11 mouse cellular contexts compared by ENCODE assay signal in the genomic region with DNA sequence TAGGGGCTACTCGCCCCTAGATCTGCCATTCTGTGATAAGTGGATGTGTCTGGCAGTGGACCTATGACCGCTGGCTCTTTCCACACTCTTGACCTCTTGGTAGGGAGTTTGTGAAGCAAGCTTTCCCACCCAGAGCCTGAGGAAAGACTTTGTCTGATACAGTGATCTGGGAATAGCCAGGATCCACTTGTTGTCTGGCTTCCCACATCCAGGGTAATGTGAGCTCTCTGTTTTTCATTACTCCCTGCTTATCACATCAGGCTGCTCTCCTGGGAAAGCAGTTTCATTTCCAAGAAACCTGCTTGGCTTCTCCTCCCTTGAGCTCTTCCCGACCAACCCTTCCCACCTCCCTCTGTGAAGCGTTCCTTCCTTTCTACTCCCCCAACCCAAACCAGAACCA. TPM values are rescaled to one million over a fixed set of nuclear protein-coding genes. Genes with fewer than 3 reads are reported as not detected.
DNase-seq lines count a peak whose midpoint lies in the region; ATAC-seq and TF ChIP-seq lines count a peak whose summit lies in the region.
"Had no signal": no experiment of that assay in that cellular context is flagged by ENCODE, and none has a peak within 500 bp of the region (broad histone marks: within the 10 kb centered on the region; RNA-seq: fewer than 3 reads in every experiment).

No protein-coding gene starts in this region.

- no peak for TF ChIP-seq CTCF in hindbrain, postnatal 0 days (IDR thresholded peaks at IDR 0.05; ENCODE audit: low read depth)
- TF ChIP-seq CTCF in cerebellum, adult 2 months (IDR thresholded peaks at IDR 0.05; ENCODE audit: borderline replicate concordance, insufficient read depth, low read depth, low read length) = no peak

- no peak overlapping the region for H3K4me3 ChIP-seq in hindbrain, postnatal 0 days (ENCODE audit: low read length)
- H3K4me3 ChIP-seq in hindbrain, embryonic 10.5 days = no peak overlapping the region
- H3K4me3 ChIP-seq in cerebellum, adult 2 months (replicated peaks; ENCODE audit: insufficient read depth, low read depth, low read length) = no peak overlapping the region
- H3K4me3 ChIP-seq: liver, embryonic 12.5 days had no signal

- no peaks in the 10 kb centered on the region for H3K27me3 ChIP-seq in hindbrain, postnatal 0 days (ENCODE audit: insufficient read depth, low read length)
- no peaks in the 10 kb centered on the region for H3K27me3 ChIP-seq in hindbrain, embryonic 10.5 days (ENCODE audit: insufficient read depth, poor library complexity, severe bottlenecking)
- H3K27me3 ChIP-seq in cerebellum, adult 2 months (ENCODE audit: control insufficient read depth, insufficient read depth, low read length) = no peaks in the 10 kb centered on the region; the same call in 1 of the 2 replicates
- H3K27me3 ChIP-seq: liver, embryonic 12.5 days had no signal

- H3K27ac ChIP-seq in hindbrain, postnatal 0 days = peak overlapping the region; percentile 43
- H3K27ac ChIP-seq in hindbrain, embryonic 10.5 days = no peak overlapping the region
- no peak overlapping the region for H3K27ac ChIP-seq in cerebellum, adult 2 months (ENCODE audit: insufficient read depth, low read length)
- H3K27ac ChIP-seq: liver, embryonic 12.5 days had no signal

- peak; percentile 30 for DNase-seq in adrenal gland, adult 2 months
- DNase-seq in adrenal gland, postnatal 4 days (ENCODE audit: low spot score in 2 of 2) = no peak
- no peak for DNase-seq in hindbrain, postnatal 0 days (ENCODE audit: low spot score)
- no peak for DNase-seq in hindbrain, embryonic 10.5 days (ENCODE audit: low spot score)
- DNase-seq in urinary bladder, postnatal 14 days (ENCODE audit: low spot score) = peak; percentile 9
- no peak for DNase-seq in urinary bladder, adult 18-20 months (ENCODE audit: low spot score in 2 of 2)
- DNase-seq in cerebellum, adult 2 months = no peak
- DNase-seq in cerebellum, postnatal 36 days = no peak
- DNase-seq: kidney, adult 9 months had no signal

- no peak overlapping the region for H3K9ac ChIP-seq in hindbrain, postnatal 0 days (replicated peaks; ENCODE audit: low read length)
- H3K9ac ChIP-seq: liver, embryonic 12.5 days had no signal

- no peak for TF ChIP-seq POLR2A in cerebellum, adult 2 months (IDR thresholded peaks at IDR 0.05; ENCODE audit: borderline replicate concordance, insufficient read depth, low read length)

- WGBS in hindbrain, postnatal 0 days = 56% methylated on average over 4 of the region's 4 CpGs
- WGBS in hindbrain, embryonic 10.5 days = 68% methylated on average over 4 of the region's 4 CpGs
- 51% methylated on average over 4 of the region's 4 CpGs for WGBS in cerebellum, adult 2 months

- no peak for ATAC-seq in hindbrain, postnatal 0 days
- ATAC-seq: forebrain, embryonic 14.5 days; liver, embryonic 12.5 days had no signal

- H3K36me3 ChIP-seq in hindbrain, postnatal 0 days (ENCODE audit: insufficient read depth, low read length) = no peaks in the 10 kb centered on the region
- no peaks in the 10 kb centered on the region for H3K36me3 ChIP-seq in hindbrain, embryonic 10.5 days
- H3K36me3 ChIP-seq: liver, embryonic 12.5 days had no signal

- H3K4me2 ChIP-seq in hindbrain, postnatal 0 days (ENCODE audit: low read depth, low read length) = no peak overlapping the region
- H3K4me2 ChIP-seq: liver, embryonic 12.5 days had no signal

- no peaks in the 10 kb centered on the region for H3K9me3 ChIP-seq in hindbrain, postnatal 0 days (ENCODE audit: low read length)
- no peaks in the 10 kb centered on the region for H3K9me3 ChIP-seq in hindbrain, embryonic 10.5 days
- H3K9me3 ChIP-seq: liver, embryonic 12.5 days had no signal

- peaks cover 5% of the 10 kb centered on the region; the same call in 1 of the 2 replicates for H3K4me1 ChIP-seq in hindbrain, postnatal 0 days (ENCODE audit: insufficient read depth, low read length)
- no peaks in the 10 kb centered on the region for H3K4me1 ChIP-seq in hindbrain, embryonic 10.5 days (replicated peaks)
- no peaks in the 10 kb centered on the region for H3K4me1 ChIP-seq in cerebellum, adult 2 months (ENCODE audit: control insufficient read depth, insufficient read depth, low read length)
- H3K4me1 ChIP-seq: liver, embryonic 12.5 days had no signal

RNA-seq across cellular contexts. Expression of a gene that starts 44.5 kb away (rescaled TPM):
- total RNA-seq in adrenal gland, adult 2 months (2021) = 1 to 10 TPM; 3.0 to 5.5 TPM
- polyA plus RNA-seq in adrenal gland, adult 2 months (2012; rRNA removed) = 1.5 and 3.7 TPM in 2 replicates
- total RNA-seq in adrenal gland, postnatal 4 days (2021) = 1 to 10 TPM; 3.9 to 4.9 TPM
- total RNA-seq in hindbrain, postnatal 0 days (2014; rRNA removed) = 5.6 and 13.5 TPM in 2 replicates
- 22.2 and 22.9 TPM in 2 replicates for polyA plus RNA-seq in hindbrain, postnatal 0 days (2015; fragmentation: Nextera tagmentation; extraction: Ambion mirVana)
- polyA plus RNA-seq in hindbrain, embryonic 10.5 days (2016; fragmentation: Nextera tagmentation; extraction: Ambion mirVana) = 15.6 and 19.0 TPM in 2 replicates
- 4.9 and 5.0 TPM in 2 replicates for polyA plus RNA-seq in cerebellum, adult 2 months (2012; rRNA removed)

Comparison
In these comparisons a context has a peak if more than half of its experiments do, and no peak if none do; other contexts are left out.
1. DNase-seq: peak in adrenal gland, adult 2 months (single experiment) and urinary bladder, postnatal 14 days (single experiment); none in adrenal gland, postnatal 4 days (0 of 2), hindbrain, postnatal 0 days (single experiment), hindbrain, embryonic 10.5 days (single experiment), urinary bladder, adult 18-20 months (0 of 2), cerebellum, adult 2 months (0 of 2) and cerebellum, postnatal 36 days (0 of 2).